Mouse (Mus musculus) midbrain, embryonic 10.5 days (tissue): ENCODE measurements at regions not wholly inside any gene's neighbourhood (a gene's known extent, or its start where the extent isn't known, plus 50 kb on each side); places are given as distances from the start of the nearest gene placed in this dataset.

Source experiments
- DNase-seq: peaks from one replicate; pipeline ENCODE4 v3.0.0-alpha.2; 2017; ENCODE audit warnings: low spot score
- H3K27ac ChIP-seq: fragments of 300-500 bp; sonication (generic); replicated peaks from 2 replicates; pipeline ENCODE4 v1.5.1; 2016; ENCODE audit warnings: mild to moderate bottlenecking
- H3K27me3 ChIP-seq: fragments of 300-500 bp; sonication (generic); 2 replicates; pipeline ENCODE4 v1.6.1; 2016; ENCODE audit warnings: low read depth, mild to moderate bottlenecking; ENCODE audit not compliant: poor library complexity, severe bottlenecking
- H3K36me3 ChIP-seq: fragments of 300-500 bp; sonication (generic); 2 replicates; pipeline ENCODE4 v1.6.1; 2016; ENCODE audit warnings: mild to moderate bottlenecking, moderate library complexity
- H3K4me1 ChIP-seq: fragments of 300-500 bp; sonication (generic); 2 replicates; pipeline ENCODE4 v1.6.1; 2016
- H3K4me3 ChIP-seq: fragments of 300-500 bp; sonication (generic); 2 replicates; pipeline ENCODE4 v1.5.1; 2016; ENCODE audit warnings: mild to moderate bottlenecking, moderate library complexity
- H3K9me3 ChIP-seq: fragments of 300-500 bp; sonication (generic); replicated peaks from 2 replicates; pipeline ENCODE4 v1.6.1; 2016; ENCODE audit warnings: mild to moderate bottlenecking
- WGBS: fragments of 180-500 bp; shearing (Covaris S2); methylation state at CpG from one replicate; pipeline ENCODE4 v1.1.7; 2016; 5-methylcytosine and 5-hydroxymethylcytosine counted together

- H3K27ac ChIP-seq, result no peak overlapping the region
- 0 out of 2 replicates have a peak, but pooled peaks cover 2% of the 10 kb centered on the region for H3K4me1 ChIP-seq
- 62% methylated on average over 2 of the region's 2 CpGs for WGBS
- DNase-seq, result no peak
- H3K36me3 ChIP-seq, result no peaks in the 10 kb centered on the region
- no peaks in the 10 kb centered on the region for H3K9me3 ChIP-seq
- no peak overlapping the region for H3K4me3 ChIP-seq
- no peaks in the 10 kb centered on the region for H3K27me3 ChIP-seq
Observed at GRCm38 (mm10) chr16:57888553-57888952, 134.0 kb upstream of the Col8a1 start.

DNA sequence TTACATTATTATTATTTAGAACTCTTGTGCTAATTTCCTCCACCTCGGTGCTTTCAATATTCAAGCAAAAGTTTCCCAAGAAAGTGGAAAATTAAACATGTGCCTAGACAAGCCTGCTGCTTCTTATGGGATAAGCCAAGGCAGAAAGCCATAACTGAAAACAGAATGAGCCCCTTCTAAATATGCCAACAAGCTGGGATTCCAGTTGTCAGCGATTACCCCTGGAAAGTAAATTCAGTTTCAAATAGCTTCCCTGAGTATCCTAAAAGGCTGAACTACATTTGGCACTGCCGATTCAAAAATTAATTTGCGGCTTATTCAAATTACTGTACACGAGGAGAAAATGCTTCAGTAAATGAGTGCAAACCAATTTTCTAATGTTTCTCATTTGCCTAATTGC lies 135.6 kb upstream of the Col8a1 start:
- DNase-seq, result no peak
- no peak overlapping the region for H3K27ac ChIP-seq
- H3K27me3 ChIP-seq, result no peaks in the 10 kb centered on the region
- H3K9me3 ChIP-seq, result no peaks in the 10 kb centered on the region
- H3K4me3 ChIP-seq, result no peak overlapping the region
- 91% methylated on average over 5 of the region's 5 CpGs for WGBS
- no peaks in the 10 kb centered on the region for H3K36me3 ChIP-seq
- 0 out of 2 replicates have a peak, but pooled peaks cover 2% of the 10 kb centered on the region for H3K4me1 ChIP-seq

DNA sequence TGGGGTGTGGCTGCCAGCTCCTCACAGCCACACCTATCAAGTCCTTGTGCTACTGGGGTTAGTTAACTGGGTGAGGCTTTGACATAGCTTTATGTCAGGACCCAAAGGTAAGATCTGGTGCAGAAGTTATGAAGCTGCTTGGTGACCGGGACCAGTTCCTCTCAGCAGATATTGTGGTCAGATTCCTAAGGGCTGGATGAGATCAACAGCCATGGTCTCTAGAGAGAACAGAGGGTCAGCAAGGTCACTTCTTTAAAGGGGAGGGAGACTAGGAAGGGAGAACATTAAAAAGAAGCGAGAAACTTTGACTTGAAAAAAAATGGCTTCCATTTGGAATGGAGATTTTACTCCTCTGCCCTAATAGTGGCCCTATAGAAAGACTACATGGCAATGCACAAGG lies 138.6 kb upstream of the Col8a1 start:
- DNase-seq, result no peak
- Histone ChIP-seq H3K4me3 (no peak overlapping the region), H3K9me3 (no peaks in the 10 kb centered on the region), H3K36me3 (no peaks in the 10 kb centered on the region), H3K27ac (no peak overlapping the region), H3K4me1 (0 out of 2 replicates have a peak, but pooled peaks cover 2% of the 10 kb centered on the region), H3K27me3 (no peaks in the 10 kb centered on the region)
- 82% methylated on average over 2 of the region's 2 CpGs for WGBS

- H3K4me3 ChIP-seq, result no peak overlapping the region
- H3K27ac ChIP-seq, result no peak overlapping the region
- DNase-seq, result no peak
- no peaks in the 10 kb centered on the region for H3K27me3 ChIP-seq
- no peaks in the 10 kb centered on the region for H3K4me1 ChIP-seq
- no peaks in the 10 kb centered on the region for H3K9me3 ChIP-seq
- no peaks in the 10 kb centered on the region for H3K36me3 ChIP-seq
- WGBS, result 89% methylated on average over 5 of the region's 5 CpGs
Observed at GRCm38 (mm10) chr16:57893698-57894352, 139.3 kb upstream of the Col8a1 start.

GRCm38 (mm10) chr16:57901006-57901405 lies 146.5 kb upstream of the Col8a1 start:
- Histone ChIP-seq H3K4me1 (0 out of 2 replicates have a peak, but pooled peaks cover 5% of the 10 kb centered on the region), H3K4me3 (no peak overlapping the region), H3K9me3 (no peaks in the 10 kb centered on the region), H3K36me3 (no peaks in the 10 kb centered on the region), H3K27ac (no peak overlapping the region), H3K27me3 (no peaks in the 10 kb centered on the region)
- WGBS, result 84% methylated on average over 4 of the region's 4 CpGs
- DNase-seq, result no peak

DNA sequence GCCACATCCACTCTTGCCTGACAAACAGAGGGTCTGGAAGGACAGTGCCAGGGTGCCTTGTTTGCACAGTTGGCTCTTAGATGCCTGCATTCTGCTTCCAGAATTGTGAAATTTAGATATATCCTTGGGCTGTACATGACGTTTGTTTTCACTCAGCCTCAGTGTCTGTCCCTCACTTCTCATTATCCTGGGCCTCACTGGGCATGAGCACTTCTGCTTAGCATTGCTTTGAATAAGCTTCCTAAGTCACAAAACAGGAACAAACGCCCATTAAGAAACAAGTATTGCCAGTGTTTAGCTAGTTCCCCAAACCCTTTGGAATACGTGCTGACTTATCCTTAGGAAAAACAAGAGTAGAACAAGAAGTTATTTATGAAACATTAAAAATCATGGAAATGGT lies 148.0 kb upstream of the Col8a1 start:
- 0 out of 2 replicates have a peak, but pooled peaks cover 5% of the 10 kb centered on the region for H3K4me1 ChIP-seq
- 80% methylated on average over 3 of the region's 3 CpGs for WGBS
- no peak overlapping the region for H3K27ac ChIP-seq
- H3K4me3 ChIP-seq, result no peak overlapping the region
- H3K36me3 ChIP-seq, result no peaks in the 10 kb centered on the region
- no peaks in the 10 kb centered on the region for H3K9me3 ChIP-seq
- DNase-seq, result no peak
- H3K27me3 ChIP-seq, result no peaks in the 10 kb centered on the region

- Histone ChIP-seq H3K36me3 (no peaks in the 10 kb centered on the region), H3K4me3 (no peak overlapping the region), H3K27ac (no peak overlapping the region; the same call in 1 of the 2 replicates), H3K4me1 (peaks cover 4% of the 10 kb centered on the region; the same call in 1 of the 2 replicates), H3K27me3 (no peaks in the 10 kb centered on the region), H3K9me3 (no peaks in the 10 kb centered on the region)
- no peak for DNase-seq
- WGBS, result 60% methylated on average over 2 of the region's 2 CpGs
Observed at GRCm38 (mm10) chr16:57912001-57912400, 157.5 kb upstream of the Col8a1 start.

- Histone ChIP-seq H3K27ac (no peak overlapping the region), H3K36me3 (no peaks in the 10 kb centered on the region), H3K4me3 (no peak overlapping the region), H3K9me3 (no peaks in the 10 kb centered on the region), H3K4me1 (peaks cover 4% of the 10 kb centered on the region; the same call in 1 of the 2 replicates), H3K27me3 (no peaks in the 10 kb centered on the region)
- 71% methylated on average over 1 of the region's 1 CpGs for WGBS
- no peak for DNase-seq
Observed at GRCm38 (mm10) chr16:57914506-57914905, 160.0 kb upstream of the Col8a1 start.

DNA sequence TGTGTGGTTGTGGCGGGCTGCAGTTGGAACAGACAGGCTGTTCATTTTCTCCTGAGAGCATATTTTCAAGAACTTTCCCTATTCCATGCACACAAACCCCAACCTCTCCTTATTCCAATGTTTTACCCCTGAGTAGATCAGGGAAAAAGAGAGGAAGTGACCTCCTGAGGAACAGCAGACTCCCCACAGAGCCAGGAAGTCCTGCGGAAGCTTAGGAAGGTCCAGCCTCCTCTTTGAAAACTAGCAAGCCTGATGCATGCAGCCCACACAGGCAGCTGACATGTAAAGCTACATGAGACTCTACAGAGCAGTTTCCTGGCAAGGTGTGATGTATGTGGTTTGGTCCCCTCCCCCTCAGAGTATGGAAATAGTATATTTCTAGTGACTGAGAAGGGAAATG lies 160.9 kb upstream of the Col8a1 start:
- Histone ChIP-seq H3K9me3 (no peaks in the 10 kb centered on the region), H3K4me1 (peaks cover 4% of the 10 kb centered on the region; the same call in 1 of the 2 replicates), H3K4me3 (no peak overlapping the region), H3K27me3 (no peaks in the 10 kb centered on the region), H3K36me3 (no peaks in the 10 kb centered on the region), H3K27ac (no peak overlapping the region)
- 87% methylated on average over 2 of the region's 2 CpGs for WGBS
- DNase-seq, result no peak

DNA sequence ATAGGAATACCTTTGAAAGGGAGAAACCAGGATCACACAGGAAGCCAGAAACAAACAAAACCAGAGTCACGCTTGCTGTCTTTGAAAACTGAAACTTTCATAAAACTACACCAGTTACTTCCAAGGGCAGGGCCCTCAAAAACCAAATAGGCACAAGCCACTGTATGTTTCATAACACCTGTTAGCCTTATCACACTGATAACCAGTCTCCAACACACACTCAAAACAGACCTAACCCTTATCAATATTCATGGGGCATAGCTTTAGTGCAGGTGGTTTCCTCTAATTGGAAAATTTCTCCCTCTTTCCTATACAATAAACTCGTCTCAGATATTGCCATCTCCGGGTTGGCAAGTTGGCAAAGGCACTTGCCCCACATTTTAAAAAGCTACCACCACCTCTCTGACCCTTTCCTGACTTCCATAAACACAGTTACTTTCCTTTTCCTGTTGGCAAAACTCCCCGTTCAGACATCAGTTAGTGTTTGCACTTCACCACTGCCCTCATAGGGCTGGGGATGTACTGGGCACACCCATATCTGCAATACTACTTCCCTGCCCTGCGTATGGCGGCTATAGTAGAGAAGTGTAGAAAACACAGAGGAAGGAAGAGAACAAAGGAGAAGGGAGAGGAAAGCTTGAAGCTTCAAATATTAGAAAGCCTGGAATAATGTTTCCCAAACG lies 169.1 kb upstream of the Col8a1 start:
- no peaks in the 10 kb centered on the region for H3K36me3 ChIP-seq
- no peak for DNase-seq
- H3K27me3 ChIP-seq, result no peaks in the 10 kb centered on the region
- WGBS, result 80% methylated on average over 7 of the region's 7 CpGs
- H3K4me1 ChIP-seq, result no peaks in the 10 kb centered on the region
- H3K9me3 ChIP-seq, result no peaks in the 10 kb centered on the region
- no peak overlapping the region for H3K27ac ChIP-seq
- no peak overlapping the region for H3K4me3 ChIP-seq

DNA sequence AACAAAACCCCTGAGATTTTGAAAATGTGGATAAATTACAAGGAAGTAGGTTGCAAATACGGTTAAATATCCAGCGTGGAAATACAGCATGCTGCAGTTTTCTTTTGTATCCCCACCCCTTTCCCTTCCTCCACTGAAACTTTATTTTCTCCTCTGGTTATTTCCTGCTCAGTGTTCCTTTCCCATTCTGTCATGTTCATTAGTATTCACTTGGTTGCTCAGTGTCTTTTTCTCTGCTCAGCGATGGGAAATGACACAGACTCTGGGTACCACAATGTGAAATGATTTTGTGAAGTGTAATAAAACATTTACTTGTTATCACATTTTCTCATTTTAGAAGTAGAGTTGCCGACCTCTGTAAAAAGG lies 169.6 kb upstream of the Col8a1 start:
- no peaks in the 10 kb centered on the region for H3K27me3 ChIP-seq
- no peaks in the 10 kb centered on the region for H3K9me3 ChIP-seq
- H3K4me3 ChIP-seq, result no peak overlapping the region
- WGBS, result 86% methylated on average over 4 of the region's 4 CpGs
- H3K27ac ChIP-seq, result no peak overlapping the region
- no peaks in the 10 kb centered on the region for H3K4me1 ChIP-seq
- no peak for DNase-seq
- H3K36me3 ChIP-seq, result no peaks in the 10 kb centered on the region

- no peak overlapping the region for H3K4me3 ChIP-seq
- no peaks in the 10 kb centered on the region for H3K9me3 ChIP-seq
- no peaks in the 10 kb centered on the region for H3K27me3 ChIP-seq
- no peaks in the 10 kb centered on the region for H3K36me3 ChIP-seq
- no peak for DNase-seq
- H3K27ac ChIP-seq, result no peak overlapping the region
- 87% methylated on average over 4 of the region's 4 CpGs for WGBS
- no peaks in the 10 kb centered on the region for H3K4me1 ChIP-seq
Observed at GRCm38 (mm10) chr16:57927816-57928215, 173.3 kb upstream of the Col8a1 start.

- Histone ChIP-seq H3K36me3 (no peaks in the 10 kb centered on the region), H3K27me3 (no peaks in the 10 kb centered on the region), H3K9me3 (no peaks in the 10 kb centered on the region), H3K4me3 (no peak overlapping the region), H3K27ac (no peak overlapping the region), H3K4me1 (no peaks in the 10 kb centered on the region)
- DNase-seq, result no peak
- WGBS, result 65% methylated on average over 4 of the region's 4 CpGs
Observed at GRCm38 (mm10) chr16:57928301-57928700, 173.8 kb upstream of the Col8a1 start.
